Mouse (Mus musculus) bone marrow macrophage, adult 2 months (primary cell): ENCODE data around the gene Oat.

Experiments used
- CTCF ChIP-seq: IDR thresholded peaks from 2 replicates; pipeline ENCODE4 v1.5.1; 2012; ENCODE audit warnings: low read depth, mild to moderate bottlenecking, low read length, moderate library complexity
- POLR2A ChIP-seq: IDR thresholded peaks from 2 replicates; pipeline ENCODE4 v1.6.1; 2012; ENCODE audit warnings: mild to moderate bottlenecking, low read depth, low read length, borderline replicate concordance

- TF ChIP-seq POLR2A: no peak
- TF ChIP-seq CTCF: no peak
These were observed 6.1 kb downstream of the Oat start for GRCm38 (mm10) chr7:132570071-132570470.
